Mouse (Mus musculus): Measurements from ENCODE around the gene Slc35g3. TPM values are rescaled to one million over a fixed set of nuclear protein-coding genes. Genes with fewer than 3 reads are reported as not detected.

Slc35g3 gene
- polyA plus RNA-seq, 1 experiment from 2014 or later: not detected

DNA sequence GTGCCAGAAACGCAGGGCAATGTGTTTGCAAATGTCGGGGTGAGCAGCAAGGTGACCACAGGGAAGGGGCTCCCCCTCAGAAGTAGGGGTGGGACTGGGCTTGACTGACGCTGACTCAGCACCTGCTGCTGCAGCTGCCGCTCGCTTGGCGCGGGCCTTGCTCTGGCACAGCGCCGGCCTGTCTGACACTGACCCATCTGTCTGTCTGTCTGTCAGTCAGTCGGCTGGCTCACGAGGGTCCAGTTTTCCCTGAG is 38.3 kb upstream of the Slc35g3 start:
- Histone ChIP-seq H3K27me3 (ENCODE audit: control insufficient read depth, insufficient read depth, low read length) (no peaks in the 10 kb centered on the region), H3K27ac (replicated peaks) (peak overlapping the region; percentile 24), H3K4me2 (replicated peaks; ENCODE audit: low read depth) (peak overlapping the region; percentile 73), H3K9me3 (ENCODE audit: control insufficient read depth, low read length) (no peaks in the 10 kb centered on the region), H3K4me3 (ENCODE audit: low read depth, low read length) (peak overlapping the region; percentile 44; the same call in 1 of the 2 replicates), H3K36me3 (ENCODE audit: control insufficient read depth, insufficient read depth, low read length) (no peaks in the 10 kb centered on the region), H3K9ac (ENCODE audit: low read length) (no peak overlapping the region), H3K4me1 (replicated peaks; ENCODE audit: control insufficient read depth, insufficient read depth) (peaks cover 4% of the 10 kb centered on the region)
- no peak for ATAC-seq (ENCODE audit: low FRiP score, low TSS enrichment)
- TF ChIP-seq CTCF (IDR thresholded peaks at IDR 0.05; ENCODE audit: low read depth): no peak
- no peak for TF ChIP-seq EP300 (optimal IDR thresholded peaks at IDR 0.05)
- WGBS: 16% methylated on average over 11 of the region's 11 CpGs
- DNase-seq (ENCODE audit: low spot score): peak; percentile 31

DNA sequence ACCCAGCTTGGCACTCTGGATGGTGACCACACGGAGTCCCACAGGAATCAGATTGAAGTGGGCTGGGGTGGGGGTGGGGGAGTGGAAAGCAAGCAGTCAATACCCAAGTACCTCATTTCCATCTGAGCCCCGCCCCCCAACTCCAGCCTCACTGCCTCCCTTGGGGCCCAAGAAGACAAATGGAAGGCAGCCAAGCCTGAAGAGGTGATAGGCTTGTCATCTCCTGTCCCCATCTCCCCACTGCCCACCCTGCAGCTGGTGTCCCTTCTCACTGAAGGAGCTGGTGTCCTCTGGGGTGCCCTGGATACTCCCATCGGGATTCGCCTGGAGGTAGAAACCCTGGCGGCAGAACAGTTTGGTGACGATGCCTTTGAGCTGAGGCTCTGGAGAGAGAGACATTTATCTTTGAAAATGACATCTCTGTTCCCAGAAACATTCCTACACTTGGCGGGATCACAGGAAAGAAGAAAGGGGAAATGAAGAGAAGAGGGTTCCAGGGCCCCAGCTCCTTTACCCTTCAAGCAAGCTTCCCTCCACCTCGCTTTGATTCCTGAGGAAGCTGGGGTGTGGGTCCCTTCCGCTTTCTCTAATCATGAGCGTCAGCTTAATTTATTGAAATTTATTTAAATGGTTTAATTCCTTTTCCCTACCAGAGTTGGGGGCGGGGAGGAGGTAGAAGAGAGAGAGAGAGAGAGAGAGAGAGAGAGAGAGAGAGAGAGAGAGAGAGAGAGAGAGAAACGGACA is 37.8 kb upstream of the Slc35g3 start:
- no peak for ATAC-seq (ENCODE audit: low FRiP score, low TSS enrichment)
- Histone ChIP-seq H3K36me3 (ENCODE audit: control insufficient read depth, insufficient read depth, low read length) (no peaks in the 10 kb centered on the region), H3K9ac (ENCODE audit: low read length) (no peak overlapping the region)

DNA sequence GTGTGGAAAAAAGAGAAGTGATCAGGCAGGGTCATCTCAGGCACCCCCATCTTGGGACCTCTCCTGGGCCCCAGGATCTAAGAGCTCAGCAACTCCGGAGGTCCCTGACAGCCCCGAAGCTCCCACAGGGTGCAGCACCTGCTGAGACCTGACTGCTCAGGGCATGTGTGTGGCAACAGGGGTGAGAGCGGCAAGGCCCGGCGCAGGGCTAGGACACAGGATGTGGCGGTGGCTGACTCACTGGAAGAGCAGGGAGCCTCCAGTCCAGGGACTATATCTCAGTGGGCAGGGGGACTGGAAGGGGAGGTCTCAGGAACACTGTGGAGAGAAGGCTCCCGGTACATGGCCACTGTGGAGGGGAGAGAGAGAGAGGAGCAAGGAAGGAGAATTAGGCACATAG is 36.2 kb upstream of the Slc35g3 start:
- DNase-seq (ENCODE audit: low spot score) (no peak), ATAC-seq (ENCODE audit: low FRiP score, low TSS enrichment) (no peak)
- no peak overlapping the region for H3K4me3 ChIP-seq (ENCODE audit: low read depth, low read length)
- H3K27me3 ChIP-seq (ENCODE audit: control insufficient read depth, insufficient read depth, low read length): no peaks in the 10 kb centered on the region
- H3K4me1 ChIP-seq (replicated peaks; ENCODE audit: control insufficient read depth, insufficient read depth): peaks cover 4% of the 10 kb centered on the region
- no peak overlapping the region for H3K4me2 ChIP-seq (replicated peaks; ENCODE audit: low read depth)
- WGBS: 65% methylated on average over 7 of the region's 7 CpGs
- no peaks in the 10 kb centered on the region for H3K9me3 ChIP-seq (ENCODE audit: control insufficient read depth, low read length)
- no peaks in the 10 kb centered on the region for H3K36me3 ChIP-seq (ENCODE audit: control insufficient read depth, insufficient read depth, low read length)
- H3K27ac ChIP-seq (replicated peaks): no peak overlapping the region
- TF ChIP-seq CTCF (IDR thresholded peaks at IDR 0.05; ENCODE audit: low read depth) (no peak), EP300 (optimal IDR thresholded peaks at IDR 0.05) (no peak)
- H3K9ac ChIP-seq (ENCODE audit: low read length): no peak overlapping the region

More for the DNA sequence above, 37.8 kb upstream of the Slc35g3 start:
- Histone ChIP-seq H3K9me3 (ENCODE audit: control insufficient read depth, low read length) (no peaks in the 10 kb centered on the region), H3K4me2 (replicated peaks; ENCODE audit: low read depth) (0 out of 2 replicates have a peak overlapping the region, but pooled peaks have one; percentile 73), H3K27me3 (ENCODE audit: control insufficient read depth, insufficient read depth, low read length) (no peaks in the 10 kb centered on the region), H3K4me1 (replicated peaks; ENCODE audit: control insufficient read depth, insufficient read depth) (peaks cover 4% of the 10 kb centered on the region), H3K27ac (replicated peaks) (no peak overlapping the region), H3K4me3 (ENCODE audit: low read depth, low read length) (no peak overlapping the region)
- no peak for TF ChIP-seq EP300 (optimal IDR thresholded peaks at IDR 0.05)
- 0 out of 2 replicates have a peak, but pooled peaks have one; percentile 8 for TF ChIP-seq CTCF (IDR thresholded peaks at IDR 0.05; ENCODE audit: low read depth)
- DNase-seq (ENCODE audit: low spot score): no peak
- WGBS: 48% methylated on average over 12 of the region's 12 CpGs

DNA sequence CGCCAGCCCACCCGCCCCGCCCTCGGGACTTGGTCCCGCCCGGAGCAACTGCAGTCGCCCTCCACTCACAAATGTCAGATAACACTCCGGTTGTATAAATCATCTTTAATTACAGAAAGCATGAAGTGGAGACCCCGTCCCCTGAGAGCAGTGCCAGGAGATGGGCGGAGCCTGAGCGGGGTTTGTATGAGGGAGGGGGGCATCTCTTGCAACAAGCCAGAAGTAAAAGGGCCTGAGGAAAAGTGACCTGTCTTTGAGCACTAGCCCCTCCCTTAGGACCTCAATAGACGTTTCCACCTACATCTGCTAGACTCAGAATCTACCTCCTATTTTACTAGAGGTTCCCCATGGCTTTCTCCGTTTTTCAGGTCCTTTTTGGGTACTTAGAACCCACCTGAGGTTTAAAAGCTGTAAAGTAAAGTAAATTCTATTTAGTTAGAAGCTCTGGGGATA is 34.2 kb upstream of the Slc35g3 start:
- Histone ChIP-seq H3K27me3 (ENCODE audit: control insufficient read depth, insufficient read depth, low read length) (no peaks in the 10 kb centered on the region), H3K9ac (ENCODE audit: low read length) (peak overlapping the region; percentile 61; the same call in 1 of the 2 replicates), H3K27ac (replicated peaks) (no peak overlapping the region), H3K36me3 (ENCODE audit: control insufficient read depth, insufficient read depth, low read length) (no peaks in the 10 kb centered on the region), H3K4me1 (replicated peaks; ENCODE audit: control insufficient read depth, insufficient read depth) (peaks cover under 1% of the 10 kb centered on the region; the same call in 1 of the 2 replicates), H3K4me2 (replicated peaks; ENCODE audit: low read depth) (peak overlapping the region; percentile 95), H3K9me3 (ENCODE audit: control insufficient read depth, low read length) (no peaks in the 10 kb centered on the region), H3K4me3 (ENCODE audit: low read depth, low read length) (peak overlapping the region; percentile 51)
- TF ChIP-seq CTCF (IDR thresholded peaks at IDR 0.05; ENCODE audit: low read depth) (no peak), EP300 (optimal IDR thresholded peaks at IDR 0.05) (no peak)
- ATAC-seq (ENCODE audit: low FRiP score, low TSS enrichment): no peak
- 4% methylated on average over 13 of the region's 13 CpGs for WGBS
- no peak for DNase-seq (ENCODE audit: low spot score)

DNA sequence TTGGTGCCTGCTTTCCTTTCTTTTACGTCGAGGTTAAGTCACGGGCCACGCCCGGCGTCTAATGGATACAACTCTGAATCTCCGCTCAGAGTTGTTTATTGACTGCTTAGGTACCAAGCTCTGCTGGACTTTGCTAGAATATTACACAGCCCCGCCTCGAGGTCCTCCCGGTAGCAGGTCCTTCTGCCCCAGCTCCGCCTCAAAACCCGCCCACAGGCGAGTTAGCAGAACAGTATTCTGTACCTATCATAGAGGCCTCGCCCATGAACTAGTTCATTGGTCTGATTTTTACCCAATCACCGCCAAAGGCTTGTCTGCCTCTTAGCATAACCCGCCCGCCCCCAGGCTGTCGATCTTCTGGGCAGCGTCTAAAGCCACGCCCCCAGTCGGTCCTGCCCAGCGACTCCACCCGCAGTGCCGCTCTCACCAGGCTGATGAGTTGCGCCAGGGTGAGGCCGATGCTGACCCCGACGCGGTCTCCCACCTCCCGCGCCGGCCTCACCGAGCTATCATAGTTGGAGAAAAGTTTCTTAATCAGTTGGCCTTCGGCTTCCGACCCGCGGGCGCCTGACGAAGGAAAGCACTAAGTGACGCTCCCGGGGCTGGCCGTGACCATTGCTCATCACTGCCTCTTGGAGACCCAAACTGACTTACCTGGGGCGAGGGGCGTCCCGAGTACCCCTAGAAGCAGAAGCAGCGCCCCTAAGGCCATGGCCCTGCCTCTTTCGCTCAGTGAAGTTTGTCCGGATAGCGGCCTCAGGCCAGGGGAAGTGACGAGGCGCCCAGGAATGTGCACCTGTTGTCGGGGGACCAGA is 33.6 kb upstream of the Slc35g3 start, which contains the start of gene Chrnb1:
Chrnb1 (minus strand) TSS at position 776 of the 815 bp plus-strand sequence.
- H3K4me1 ChIP-seq (replicated peaks; ENCODE audit: control insufficient read depth, insufficient read depth): no peaks in the 10 kb centered on the region
- peak; percentile 98 for ATAC-seq (ENCODE audit: low FRiP score, low TSS enrichment)
- peak within 1 kb of the TSS; percentile 61 for H3K9ac ChIP-seq (ENCODE audit: low read length)
- H3K27ac ChIP-seq (replicated peaks): 0 out of 2 replicates have a peak within 1 kb of the TSS, but pooled peaks have one; percentile 45
- no peaks in the 10 kb centered on the region for H3K9me3 ChIP-seq (ENCODE audit: control insufficient read depth, low read length)
- H3K4me2 ChIP-seq (replicated peaks; ENCODE audit: low read depth): peak within 1 kb of the TSS; percentile 95
- TF ChIP-seq EP300 (optimal IDR thresholded peaks at IDR 0.05) (no peak), CTCF (IDR thresholded peaks at IDR 0.05; ENCODE audit: low read depth) (peak; percentile 21; the same call in 1 of the 2 replicates)
- H3K27me3 ChIP-seq (ENCODE audit: control insufficient read depth, insufficient read depth, low read length): no peaks in the 10 kb centered on the region
- peak within 1 kb of the TSS; percentile 51 for H3K4me3 ChIP-seq (ENCODE audit: low read depth, low read length)
- 1% methylated on average over 52 of the region's 52 CpGs for WGBS
- H3K36me3 ChIP-seq (ENCODE audit: control insufficient read depth, insufficient read depth, low read length): no peaks in the 10 kb centered on the region
- DNase-seq (ENCODE audit: low spot score): peak; percentile 96
